Mouse (Mus musculus) lung, embryonic 14.5 days (tissue): ENCODE results near the gene BC028528. TPM values are rescaled to one million over a fixed set of nuclear protein-coding genes. Genes with fewer than 3 reads are reported as not detected.

Source experiments
- ATAC-seq: fragments of 200-750 bp; cut with Nextera tagmentation; 2 replicates; pipeline ENCODE4 v1.8.0; 2017; ENCODE audit warnings: mild to moderate bottlenecking, moderate TSS enrichment, moderate library complexity; ENCODE audit not compliant: insufficient read depth
- DNase-seq: peaks from one replicate; pipeline ENCODE4 v3.0.0-alpha.2; 2015
- H3K27ac ChIP-seq: fragments of 300-500 bp; sonication (generic); 2 replicates; pipeline ENCODE4 v1.5.1; 2014; ENCODE audit warnings: low read depth, mild to moderate bottlenecking, moderate library complexity
- H3K27me3 ChIP-seq: fragments of 300-500 bp; sonication (generic); 2 replicates; pipeline ENCODE4 v1.6.1; 2014; ENCODE audit warnings: low read length, control low read depth; ENCODE audit not compliant: insufficient read depth
- H3K36me3 ChIP-seq: fragments of 300-500 bp; sonication (generic); 2 replicates; pipeline ENCODE4 v1.6.1; 2014; ENCODE audit warnings: control low read depth; ENCODE audit not compliant: insufficient read depth
- H3K4me1 ChIP-seq: fragments of 300-500 bp; sonication (generic); 2 replicates; pipeline ENCODE4 v1.6.1; 2014; ENCODE audit warnings: antibody characterized with exemption, control low read depth; ENCODE audit not compliant: insufficient read depth
- H3K4me2 ChIP-seq: fragments of 300-500 bp; sonication (generic); 2 replicates; pipeline ENCODE4 v1.6.1; 2014; ENCODE audit warnings: mild to moderate bottlenecking
- H3K4me3 ChIP-seq: fragments of 300-500 bp; sonication (generic); 2 replicates; pipeline ENCODE4 v1.5.1; 2014; ENCODE audit warnings: low read depth, low read length
- H3K9ac ChIP-seq: fragments of 300-500 bp; sonication (generic); 2 replicates; pipeline ENCODE4 v1.6.1; 2014
- H3K9me3 ChIP-seq: fragments of 300-500 bp; sonication (generic); 2 replicates; pipeline ENCODE4 v1.6.1; 2016; ENCODE audit warnings: low read depth, low read length, control low read depth
- CTCF ChIP-seq: IDR thresholded peaks from 2 replicates; pipeline ENCODE4 v1.5.1; 2016; ENCODE audit warnings: antibody characterized with exemption, low read depth
- WGBS: fragments of 180-500 bp; shearing (Covaris S2); extraction: QIAGEN DNeasy Blood & Tissue Kit; methylation state at CpG from one replicate; pipeline ENCODE4 v1.1.7; 2014; 5-methylcytosine and 5-hydroxymethylcytosine counted together
- polyA plus RNA-seq: library from polyadenylated mRNA; unstranded; fragments of >200 nt; fragmentation: Nextera tagmentation; extraction: Ambion mirVana; gene quantifications from 2 replicates; pipeline ENCODE4 v1.2.1, GENCODE M21; 2014

Gene BC028528
- polyA plus RNA-seq, 1 experiment from 2014 or later, result 55.4 TPM

DNA sequence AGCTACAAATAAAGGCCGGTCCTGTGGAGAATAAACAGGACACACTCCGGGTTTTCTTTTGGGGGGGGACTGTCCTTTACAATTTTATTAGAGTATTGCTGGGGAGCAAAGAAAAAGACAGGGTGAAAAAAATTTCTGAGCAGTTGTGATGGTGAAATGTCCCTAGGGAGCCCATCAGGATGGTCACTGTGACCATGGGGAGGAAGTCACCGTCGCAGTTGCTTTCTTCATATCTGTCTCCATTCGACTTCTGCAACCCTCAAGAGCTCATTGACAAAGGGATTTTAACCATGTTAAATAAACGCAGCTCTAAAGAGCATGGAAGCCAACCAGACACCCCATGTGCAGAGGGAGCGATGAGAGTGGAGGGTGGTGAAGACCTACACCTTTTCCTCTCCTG, 25.0 kb upstream of the BC028528 start:
- no peaks in the 10 kb centered on the region for H3K9me3 ChIP-seq
- TF ChIP-seq CTCF, result no peak
- 64% methylated on average over 7 of the region's 7 CpGs for WGBS
- H3K27ac ChIP-seq, result no peak overlapping the region
- no peak overlapping the region for H3K9ac ChIP-seq
- no peaks in the 10 kb centered on the region for H3K4me1 ChIP-seq
- H3K27me3 ChIP-seq, result no peaks in the 10 kb centered on the region
- no peaks in the 10 kb centered on the region for H3K36me3 ChIP-seq
- no peak for DNase-seq
- H3K4me3 ChIP-seq, result no peak overlapping the region
- ATAC-seq, result no peak
- H3K4me2 ChIP-seq, result no peak overlapping the region

DNA sequence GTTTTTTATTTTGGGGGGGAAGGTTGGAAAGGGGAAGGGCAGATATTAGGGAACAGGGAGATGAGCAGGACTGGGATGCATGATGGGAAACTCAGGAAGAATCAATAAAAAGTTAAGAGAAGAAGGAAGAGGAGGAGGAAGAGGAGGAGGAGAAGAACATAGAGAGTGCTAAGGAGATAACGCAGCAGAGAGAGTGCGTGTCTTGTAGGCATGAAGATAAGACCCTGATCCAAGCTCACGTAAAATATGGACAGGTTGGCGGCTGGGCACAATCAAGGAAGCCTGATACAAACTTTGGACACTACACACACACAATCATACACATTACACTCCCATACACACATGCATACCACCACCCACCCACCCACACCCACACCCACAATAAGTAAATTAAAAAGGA, 22.9 kb upstream of the BC028528 start:
- TF ChIP-seq CTCF, result no peak
- ATAC-seq (no peak), DNase-seq (no peak)
- H3K27me3 ChIP-seq, result no peaks in the 10 kb centered on the region
- H3K4me1 ChIP-seq, result no peaks in the 10 kb centered on the region
- no peak overlapping the region for H3K4me2 ChIP-seq
- H3K4me3 ChIP-seq, result no peak overlapping the region
- H3K9ac ChIP-seq, result no peak overlapping the region
- no peak overlapping the region for H3K27ac ChIP-seq
- H3K9me3 ChIP-seq, result no peaks in the 10 kb centered on the region
- no peaks in the 10 kb centered on the region for H3K36me3 ChIP-seq
- 77% methylated on average over 4 of the region's 4 CpGs for WGBS

DNA sequence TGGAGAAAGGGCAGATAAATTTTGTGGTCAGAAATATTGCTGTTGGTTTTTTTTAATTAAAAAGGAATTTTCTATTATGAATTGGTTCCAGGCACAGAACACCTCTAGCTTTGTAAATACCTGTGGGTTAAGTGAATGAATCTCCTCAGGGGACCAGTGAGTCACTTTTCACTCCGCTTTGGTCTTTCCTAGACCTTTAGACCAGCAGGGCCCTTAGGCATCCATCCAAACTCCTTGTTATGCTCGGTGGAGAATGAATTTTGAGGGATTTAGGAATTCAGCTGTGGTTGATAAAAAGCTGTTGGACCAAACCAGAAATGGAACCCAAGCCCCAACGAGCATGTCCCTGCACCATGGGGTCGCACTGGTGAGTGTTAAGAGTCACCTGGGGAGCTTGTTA, 15.8 kb upstream of the BC028528 start:
- H3K27ac ChIP-seq, result no peak overlapping the region
- no peaks in the 10 kb centered on the region for H3K36me3 ChIP-seq
- H3K9ac ChIP-seq, result no peak overlapping the region
- no peak for TF ChIP-seq CTCF
- H3K4me2 ChIP-seq, result no peak overlapping the region
- peaks cover 11% of the 10 kb centered on the region for H3K4me1 ChIP-seq
- H3K4me3 ChIP-seq, result no peak overlapping the region
- H3K27me3 ChIP-seq, result no peaks in the 10 kb centered on the region
- no peak for DNase-seq
- WGBS, result 37% methylated on average over 4 of the region's 4 CpGs
- ATAC-seq, result no peak
- no peaks in the 10 kb centered on the region for H3K9me3 ChIP-seq

DNA sequence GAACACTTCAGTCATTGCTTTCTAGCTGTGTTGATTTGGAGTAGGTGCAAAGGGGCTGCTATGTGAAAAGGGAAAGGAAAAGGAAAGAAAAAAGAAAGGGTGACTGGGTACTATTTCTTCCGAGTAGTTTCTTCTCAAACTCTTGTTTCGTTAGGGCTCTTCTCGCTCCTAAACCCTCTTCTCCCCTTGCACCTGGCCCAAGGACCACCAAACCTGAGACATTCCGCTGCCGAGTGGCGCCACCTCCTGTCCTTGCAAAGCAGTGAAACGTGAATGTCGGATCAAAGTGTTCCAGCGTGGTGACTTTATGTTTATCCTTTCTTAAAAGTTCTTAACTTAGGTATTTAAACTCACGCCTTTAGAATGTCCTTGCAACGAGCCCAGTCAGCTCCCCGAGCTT, 15.1 kb upstream of the BC028528 start:
- DNase-seq, result peak; percentile 76
- WGBS, result 1% methylated on average over 12 of the region's 12 CpGs
- peaks cover 11% of the 10 kb centered on the region for H3K4me1 ChIP-seq

DNA sequence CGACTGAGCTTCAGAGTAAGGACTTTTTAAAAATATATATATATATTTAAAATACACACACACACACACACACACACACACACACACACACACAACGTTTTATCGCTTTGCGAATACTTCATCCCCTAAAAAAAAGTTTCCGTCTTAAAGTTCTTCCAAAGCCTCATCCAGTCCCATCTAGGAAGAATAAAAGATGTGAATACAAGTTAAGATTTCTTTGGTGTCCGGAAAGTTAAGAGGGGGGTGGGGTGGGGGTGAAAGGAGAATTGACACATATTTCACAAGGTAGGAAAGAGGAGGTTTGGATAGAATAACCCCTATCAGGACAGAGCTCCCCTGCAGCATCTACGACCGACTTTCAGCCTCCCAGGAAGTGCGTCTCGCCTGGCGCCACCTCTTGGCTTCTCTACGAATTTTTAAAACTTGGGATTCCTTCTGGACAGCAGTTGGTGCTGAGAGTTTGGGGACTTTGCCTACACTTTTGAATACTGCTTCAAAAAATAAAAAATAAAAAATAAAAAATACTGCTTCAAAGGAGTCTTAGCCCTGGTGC, 14.2 kb upstream of the BC028528 start:
- peak; percentile 64 for TF ChIP-seq CTCF
- H3K36me3 ChIP-seq, result no peaks in the 10 kb centered on the region
- H3K4me2 ChIP-seq, result peak overlapping the region; percentile 81
- no peak overlapping the region for H3K27ac ChIP-seq
- DNase-seq (peak; percentile 87), ATAC-seq (peak; percentile 42; the same call in 1 of the 2 replicates)
- H3K9me3 ChIP-seq, result no peaks in the 10 kb centered on the region
- WGBS, result under 1% methylated on average over 12 of the region's 12 CpGs
- no peaks in the 10 kb centered on the region for H3K27me3 ChIP-seq
- peaks cover 11% of the 10 kb centered on the region for H3K4me1 ChIP-seq
- H3K4me3 ChIP-seq, result peak overlapping the region; percentile 34
- H3K9ac ChIP-seq, result peak overlapping the region; percentile 40; the same call in 1 of the 2 replicates

More for the DNA sequence above, 15.1 kb upstream of the BC028528 start:
- Histone ChIP-seq H3K9me3 (no peaks in the 10 kb centered on the region), H3K36me3 (no peaks in the 10 kb centered on the region), H3K4me2 (peak overlapping the region; percentile 81), H3K27me3 (no peaks in the 10 kb centered on the region), H3K4me3 (peak overlapping the region; percentile 34), H3K27ac (no peak overlapping the region), H3K9ac (no peak overlapping the region)
- no peak for ATAC-seq
- TF ChIP-seq CTCF, result peak; percentile 86

DNA sequence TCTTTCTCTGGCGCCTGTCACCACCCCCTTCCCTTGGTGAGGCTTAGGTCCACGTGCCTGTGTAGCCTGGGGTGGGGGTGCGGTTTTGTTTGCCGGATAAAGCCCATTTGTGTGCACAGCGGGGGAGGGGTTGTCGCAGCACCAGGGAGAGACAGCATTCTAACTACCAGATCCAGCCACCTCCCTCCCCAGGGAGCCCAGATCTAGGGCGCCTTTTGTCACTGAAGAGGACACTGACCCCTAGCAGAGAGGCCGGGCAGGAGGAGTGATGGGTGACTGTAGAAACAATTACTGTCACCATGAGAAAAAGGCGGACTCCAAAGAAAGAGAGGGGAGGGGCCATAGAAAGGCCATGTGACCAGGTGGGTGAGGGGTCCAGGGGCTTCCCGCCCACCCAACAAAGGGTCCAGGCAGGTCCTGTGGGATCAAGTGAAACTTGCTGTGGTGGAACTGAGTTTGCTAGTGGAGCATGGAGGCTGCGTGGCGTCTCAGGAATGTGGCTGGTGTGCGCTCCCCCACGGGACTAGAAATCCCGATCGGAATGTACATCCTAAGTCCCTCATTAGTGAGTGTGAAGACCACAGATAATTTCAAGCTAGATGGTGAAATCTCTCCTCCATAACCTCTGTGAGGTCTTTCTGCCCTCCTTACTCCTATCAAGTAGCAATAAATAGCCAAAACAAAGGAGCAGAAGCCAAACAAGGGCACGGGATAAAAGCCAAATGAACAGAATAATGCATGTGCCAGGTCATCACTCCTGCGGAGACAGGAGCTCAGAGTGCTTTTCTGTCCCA, 13.5 kb upstream of the BC028528 start:
- ATAC-seq, result peak; percentile 63
- Histone ChIP-seq H3K27ac (0 out of 2 replicates have a peak overlapping the region, but pooled peaks have one; percentile 10), H3K4me2 (peak overlapping the region; percentile 81), H3K9ac (peak overlapping the region; percentile 40), H3K4me3 (peak overlapping the region; percentile 34), H3K9me3 (no peaks in the 10 kb centered on the region), H3K4me1 (peaks cover 11% of the 10 kb centered on the region), H3K36me3 (no peaks in the 10 kb centered on the region), H3K27me3 (no peaks in the 10 kb centered on the region)
- TF ChIP-seq CTCF, result no peak
- WGBS, result under 1% methylated on average over 18 of the region's 18 CpGs
- peak; percentile 47 for DNase-seq

DNA sequence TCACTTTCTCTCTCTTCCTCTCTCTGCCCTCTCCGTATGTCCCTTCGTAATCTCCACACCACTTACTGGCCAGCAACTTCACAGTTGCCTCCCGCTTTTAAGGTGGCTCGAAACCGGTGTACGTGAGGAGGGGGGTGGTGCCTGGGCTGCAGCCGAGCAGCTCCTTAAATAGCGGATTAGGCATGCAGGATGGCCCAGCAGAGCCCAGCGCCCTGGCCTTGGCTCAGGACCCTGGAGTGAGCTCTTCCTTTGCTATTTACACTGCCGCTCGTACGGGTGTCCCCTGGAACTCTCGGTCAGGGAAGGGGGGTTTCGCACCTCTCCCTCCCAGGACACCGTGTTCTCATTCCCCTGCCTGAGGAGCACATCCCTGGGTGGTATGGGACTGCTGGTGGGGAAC, 12.8 kb upstream of the BC028528 start, which contains the start of gene Car14:
TSS of gene Car14 (minus strand) at position 124 of the 400 bp plus-strand sequence.
- Histone ChIP-seq H3K4me3 (peak within 1 kb of the TSS; percentile 34), H3K9ac (peak within 1 kb of the TSS; percentile 40), H3K9me3 (no peaks in the 10 kb centered on the region), H3K36me3 (no peaks in the 10 kb centered on the region), H3K4me2 (peak within 1 kb of the TSS; percentile 81), H3K27me3 (no peaks in the 10 kb centered on the region), H3K27ac (peak within 1 kb of the TSS; percentile 46; the same call in 1 of the 2 replicates), H3K4me1 (peaks cover 11% of the 10 kb centered on the region)
- no peak for TF ChIP-seq CTCF
- WGBS, result 1% methylated on average over 15 of the region's 15 CpGs
- DNase-seq (peak; percentile 39), ATAC-seq (peak; percentile 48)
